Mouse (Mus musculus) lung, postnatal 0 days (tissue): Measurements from ENCODE around the gene Slc6a13.

Experiments
- CTCF ChIP-seq: IDR thresholded peaks from 2 replicates; pipeline ENCODE4 v1.5.1; 2016; ENCODE audit warnings: antibody characterized with exemption, mild to moderate bottlenecking
- EP300 ChIP-seq: IDR thresholded peaks from 2 replicates; pipeline ENCODE4 v1.6.1; 2016; ENCODE audit warnings: antibody characterized with exemption, mild to moderate bottlenecking, control low read depth

DNA sequence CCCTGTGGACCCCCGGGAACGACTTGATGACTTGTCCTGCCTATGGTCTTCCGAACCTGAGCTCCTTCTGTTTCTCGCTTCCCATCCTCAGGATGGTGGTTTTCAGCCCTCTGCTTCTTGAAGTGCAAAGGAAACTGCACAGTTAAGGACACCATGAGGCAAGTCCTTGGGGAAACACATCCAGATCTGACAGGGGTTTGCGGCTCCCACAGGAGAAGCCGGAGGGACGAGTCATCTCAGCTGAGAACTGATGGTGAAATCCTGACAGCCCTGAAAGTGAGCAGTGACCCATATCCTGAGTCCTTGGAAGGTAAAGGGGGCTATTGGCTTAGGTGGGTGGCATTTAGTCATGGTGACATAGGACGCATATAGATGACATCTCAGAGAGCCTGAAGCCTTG is 80.5 kb downstream of the Slc6a13 start:
- TF ChIP-seq EP300, result no peak
- TF ChIP-seq CTCF, result no peak
